Mouse (Mus musculus) liver, postnatal 0 days (tissue): Measurements from ENCODE around the gene Gys1.

Source experiments
- CTCF ChIP-seq: sonication (generic); IDR thresholded peaks from 2 replicates; pipeline ENCODE4 v1.5.1; 2016; ENCODE audit warnings: antibody characterized with exemption, low read depth
- EP300 ChIP-seq: IDR thresholded peaks from 2 replicates; pipeline ENCODE4 v1.6.1; 2016; ENCODE audit warnings: antibody characterized with exemption, low read depth, mild to moderate bottlenecking

- TF ChIP-seq CTCF (peak; percentile 77), EP300 (no peak)
Measured at GRCm38 (mm10) chr7:45403532-45404261, 30.9 kb upstream of the Gys1 start.
